Mouse (Mus musculus): Measurements from ENCODE around the gene Gm43302. TPM values are rescaled to one million over a fixed set of nuclear protein-coding genes. Genes with fewer than 3 reads are reported as not detected.
A peak's percentile ranks its signal among the peaks of the same experiment; 100 is the strongest.
"Not testable (repeated sequence)": the region's sequence is repeated elsewhere in the genome, so short reads cannot be mapped to it uniquely, and the experiment has no call there.

The Gm43302 gene
- polyA plus RNA-seq, 1 experiment from 2014 or later, result not detected

GRCm38 (mm10) chr5:105301531-105301930 lies 8.0 kb upstream of the Gm43302 start:
- no peaks in the 10 kb centered on the region for H3K4me1 ChIP-seq (ENCODE audit: control insufficient read depth, insufficient read depth, low read depth, low read length)
- no peak overlapping the region for H3K9ac ChIP-seq (ENCODE audit: low read depth, low read length)
- H3K4me2 ChIP-seq (ENCODE audit: low read length), result no peak overlapping the region
- ATAC-seq, result no peak
- no peaks in the 10 kb centered on the region for H3K9me3 ChIP-seq (ENCODE audit: control insufficient read depth, low read length)
- no peak overlapping the region for H3K4me3 ChIP-seq (ENCODE audit: low read length)
- no peaks in the 10 kb centered on the region for H3K27me3 ChIP-seq (replicated peaks; ENCODE audit: control insufficient read depth, insufficient read depth, low read length)
- no peaks in the 10 kb centered on the region for H3K36me3 ChIP-seq (ENCODE audit: control insufficient read depth, insufficient read depth, low read length)
- H3K27ac ChIP-seq (ENCODE audit: low read depth, low read length), result no peak overlapping the region
- WGBS, result 44% methylated on average over 2 of the region's 2 CpGs

GRCm38 (mm10) chr5:105295746-105296145 lies 2.3 kb upstream of the Gm43302 start:
- H3K4me3 ChIP-seq (ENCODE audit: low read length), result no peak overlapping the region
- no peak overlapping the region for H3K4me2 ChIP-seq (ENCODE audit: low read length)
- H3K4me1 ChIP-seq (ENCODE audit: control insufficient read depth, insufficient read depth, low read depth, low read length), result no peaks in the 10 kb centered on the region
- H3K9ac ChIP-seq (ENCODE audit: low read depth, low read length), result no peak overlapping the region
- H3K9me3 ChIP-seq (ENCODE audit: control insufficient read depth, low read length), result no peaks in the 10 kb centered on the region
- WGBS, result 58% methylated on average over 3 of the region's 3 CpGs
- H3K27me3 ChIP-seq (replicated peaks; ENCODE audit: control insufficient read depth, insufficient read depth, low read length), result no peaks in the 10 kb centered on the region
- H3K27ac ChIP-seq (ENCODE audit: low read depth, low read length), result no peak overlapping the region
- no peaks in the 10 kb centered on the region for H3K36me3 ChIP-seq (ENCODE audit: control insufficient read depth, insufficient read depth, low read length)
- no peak for ATAC-seq

GRCm38 (mm10) chr5:105292492-105292891 lies 1.0 kb downstream of the Gm43302 start:
- H3K36me3 ChIP-seq (ENCODE audit: control insufficient read depth, insufficient read depth, low read length), result no peaks in the 10 kb centered on the region
- 82% methylated on average over 1 of the region's 1 CpGs for whole genome bisulfite sequencing
- no peak overlapping the region for H3K27ac ChIP-seq (ENCODE audit: low read depth, low read length)
- no peak overlapping the region for H3K4me2 ChIP-seq (ENCODE audit: low read length)
- no peaks in the 10 kb centered on the region for H3K4me1 ChIP-seq (ENCODE audit: control insufficient read depth, insufficient read depth, low read depth, low read length)
- ATAC-seq, result no peak
- H3K9ac ChIP-seq (ENCODE audit: low read depth, low read length), result no peak overlapping the region
- H3K9me3 ChIP-seq (ENCODE audit: control insufficient read depth, low read length), result no peaks in the 10 kb centered on the region
- no peaks in the 10 kb centered on the region for H3K27me3 ChIP-seq (replicated peaks; ENCODE audit: control insufficient read depth, insufficient read depth, low read length)
- H3K4me3 ChIP-seq (ENCODE audit: low read length), result no peak overlapping the region

GRCm38 (mm10) chr5:105290921-105291320 lies 2.6 kb downstream of the Gm43302 start:
- H3K27me3 ChIP-seq (replicated peaks; ENCODE audit: control insufficient read depth, insufficient read depth, low read length); H3K27ac ChIP-seq (ENCODE audit: low read depth, low read length); H3K9me3 ChIP-seq (ENCODE audit: control insufficient read depth, low read length); H3K4me1 ChIP-seq (ENCODE audit: control insufficient read depth, insufficient read depth, low read depth, low read length); H3K36me3 ChIP-seq (ENCODE audit: control insufficient read depth, insufficient read depth, low read length); H3K9ac ChIP-seq (ENCODE audit: low read depth, low read length); H3K4me2 ChIP-seq (ENCODE audit: low read length); ATAC-seq; H3K4me3 ChIP-seq (ENCODE audit: low read length): not testable (repeated sequence)
- 86% methylated on average over 3 of the region's 3 CpGs for WGBS

- ATAC-seq; H3K27me3 ChIP-seq (replicated peaks; ENCODE audit: control insufficient read depth, insufficient read depth, low read length); H3K36me3 ChIP-seq (ENCODE audit: control insufficient read depth, insufficient read depth, low read length); H3K9me3 ChIP-seq (ENCODE audit: control insufficient read depth, low read length); H3K4me2 ChIP-seq (ENCODE audit: low read length); H3K4me3 ChIP-seq (ENCODE audit: low read length); H3K9ac ChIP-seq (ENCODE audit: low read depth, low read length); H3K4me1 ChIP-seq (ENCODE audit: control insufficient read depth, insufficient read depth, low read depth, low read length); H3K27ac ChIP-seq (ENCODE audit: low read depth, low read length): not testable (repeated sequence)
- no CpG with 5 or more reads among the region's 3 CpGs for WGBS
These were observed 32.8 kb downstream of the Gm43302 start for GRCm38 (mm10) chr5:105260673-105261072.

GRCm38 (mm10) chr5:105252491-105252890 lies 41.0 kb downstream of the Gm43302 start:
- no peaks in the 10 kb centered on the region for H3K4me1 ChIP-seq (ENCODE audit: control insufficient read depth, insufficient read depth, low read depth, low read length)
- no peaks in the 10 kb centered on the region for H3K36me3 ChIP-seq (ENCODE audit: control insufficient read depth, insufficient read depth, low read length)
- H3K27me3 ChIP-seq (replicated peaks; ENCODE audit: control insufficient read depth, insufficient read depth, low read length), result no peaks in the 10 kb centered on the region
- H3K9me3 ChIP-seq (ENCODE audit: control insufficient read depth, low read length), result no peaks in the 10 kb centered on the region
- H3K4me3 ChIP-seq (ENCODE audit: low read length), result no peak overlapping the region
- no peak overlapping the region for H3K27ac ChIP-seq (ENCODE audit: low read depth, low read length)
- no peak overlapping the region for H3K9ac ChIP-seq (ENCODE audit: low read depth, low read length)
- no peak overlapping the region for H3K4me2 ChIP-seq (ENCODE audit: low read length)
- ATAC-seq, result no peak

GRCm38 (mm10) chr5:105244741-105245140 lies 48.8 kb downstream of the Gm43302 start:
- not testable (repeated sequence) for H3K27me3 ChIP-seq (replicated peaks; ENCODE audit: control insufficient read depth, insufficient read depth, low read length); H3K9me3 ChIP-seq (ENCODE audit: control insufficient read depth, low read length); H3K27ac ChIP-seq (ENCODE audit: low read depth, low read length); H3K4me1 ChIP-seq (ENCODE audit: control insufficient read depth, insufficient read depth, low read depth, low read length); H3K36me3 ChIP-seq (ENCODE audit: control insufficient read depth, insufficient read depth, low read length); ATAC-seq; H3K4me3 ChIP-seq (ENCODE audit: low read length); H3K4me2 ChIP-seq (ENCODE audit: low read length); H3K9ac ChIP-seq (ENCODE audit: low read depth, low read length)
- 83% methylated on average over 3 of the region's 3 CpGs for WGBS

GRCm38 (mm10) chr5:105240982-105241381 lies 52.5 kb downstream of the Gm43302 start:
- H3K4me3 ChIP-seq (ENCODE audit: low read length); H3K27ac ChIP-seq (ENCODE audit: low read depth, low read length); H3K4me1 ChIP-seq (ENCODE audit: control insufficient read depth, insufficient read depth, low read depth, low read length); H3K36me3 ChIP-seq (ENCODE audit: control insufficient read depth, insufficient read depth, low read length); H3K9ac ChIP-seq (ENCODE audit: low read depth, low read length); H3K4me2 ChIP-seq (ENCODE audit: low read length); H3K27me3 ChIP-seq (replicated peaks; ENCODE audit: control insufficient read depth, insufficient read depth, low read length); H3K9me3 ChIP-seq (ENCODE audit: control insufficient read depth, low read length): not testable (repeated sequence)
- WGBS, result 59% methylated on average over 5 of the region's 5 CpGs
- peak; percentile 85 for ATAC-seq

- not testable (repeated sequence) for H3K9me3 ChIP-seq (ENCODE audit: control insufficient read depth, low read length); H3K4me2 ChIP-seq (ENCODE audit: low read length); H3K36me3 ChIP-seq (ENCODE audit: control insufficient read depth, insufficient read depth, low read length); H3K27ac ChIP-seq (ENCODE audit: low read depth, low read length); H3K4me1 ChIP-seq (ENCODE audit: control insufficient read depth, insufficient read depth, low read depth, low read length); H3K27me3 ChIP-seq (replicated peaks; ENCODE audit: control insufficient read depth, insufficient read depth, low read length); H3K9ac ChIP-seq (ENCODE audit: low read depth, low read length); H3K4me3 ChIP-seq (ENCODE audit: low read length)
- ATAC-seq, result peak; percentile 40; the same call in 1 of the 2 replicates
These were observed 53.9 kb downstream of the Gm43302 start, which contains the start of gene Gbp10 for GRCm38 (mm10) chr5:105239483-105240047. Gene Gbp10, minus strand, starts transcription at chr5:105239533.

- H3K9ac ChIP-seq (ENCODE audit: low read depth, low read length); H3K4me2 ChIP-seq (ENCODE audit: low read length); H3K36me3 ChIP-seq (ENCODE audit: control insufficient read depth, insufficient read depth, low read length); H3K4me1 ChIP-seq (ENCODE audit: control insufficient read depth, insufficient read depth, low read depth, low read length); H3K4me3 ChIP-seq (ENCODE audit: low read length); ATAC-seq; H3K27me3 ChIP-seq (replicated peaks; ENCODE audit: control insufficient read depth, insufficient read depth, low read length); H3K9me3 ChIP-seq (ENCODE audit: control insufficient read depth, low read length); H3K27ac ChIP-seq (ENCODE audit: low read depth, low read length): not testable (repeated sequence)
- 96% methylated on average over 1 of the region's 1 CpGs for WGBS
These were observed 55.1 kb downstream of the Gm43302 start for GRCm38 (mm10) chr5:105238402-105238801.
